Mouse (Mus musculus) induced T-regulatory cell, adult 2 months (primary cell): Measurements from ENCODE around the gene Barhl1.

ENCODE experiments used
- DNase-seq: peaks from one replicate; pipeline ENCODE4 v3.0.0-alpha.2; 2012; ENCODE audit warnings: low read depth

The Barhl1 gene

DNA sequence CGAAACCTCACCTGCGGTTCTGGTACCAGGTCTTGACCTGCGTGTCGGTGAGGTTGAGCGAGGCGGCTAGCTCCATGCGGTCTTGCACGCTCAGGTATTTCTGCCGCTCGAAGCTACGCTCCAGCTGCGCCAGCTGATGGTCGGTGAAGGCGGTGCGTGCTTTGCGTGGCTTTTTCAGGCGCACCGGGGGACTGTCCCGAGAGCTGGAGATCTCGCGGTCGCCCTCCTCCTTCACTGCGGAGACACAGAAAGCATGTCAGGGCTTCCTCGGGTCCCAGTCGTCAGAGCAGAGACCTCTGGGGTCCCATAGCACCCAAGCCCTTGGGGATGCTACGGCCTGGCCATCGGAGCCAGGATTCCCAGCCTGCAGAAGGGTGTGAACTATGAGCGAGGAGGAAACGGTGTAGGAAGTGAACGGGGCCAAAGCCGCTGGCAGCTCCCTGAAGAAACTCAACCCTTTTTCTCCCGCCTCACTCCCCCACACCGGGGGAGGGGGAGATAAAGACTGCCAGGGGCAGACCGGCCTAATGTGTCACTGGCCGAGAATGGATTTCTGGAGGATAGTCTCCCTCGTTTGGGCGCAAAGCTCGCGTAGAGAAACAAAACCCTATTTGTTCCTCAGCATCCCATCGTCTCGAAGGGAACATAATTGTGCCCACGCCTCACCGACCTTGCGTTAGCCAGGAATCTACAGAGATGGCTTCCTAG, 5.0 kb downstream of the Barhl1 start:
- no peak for DNase-seq

DNA sequence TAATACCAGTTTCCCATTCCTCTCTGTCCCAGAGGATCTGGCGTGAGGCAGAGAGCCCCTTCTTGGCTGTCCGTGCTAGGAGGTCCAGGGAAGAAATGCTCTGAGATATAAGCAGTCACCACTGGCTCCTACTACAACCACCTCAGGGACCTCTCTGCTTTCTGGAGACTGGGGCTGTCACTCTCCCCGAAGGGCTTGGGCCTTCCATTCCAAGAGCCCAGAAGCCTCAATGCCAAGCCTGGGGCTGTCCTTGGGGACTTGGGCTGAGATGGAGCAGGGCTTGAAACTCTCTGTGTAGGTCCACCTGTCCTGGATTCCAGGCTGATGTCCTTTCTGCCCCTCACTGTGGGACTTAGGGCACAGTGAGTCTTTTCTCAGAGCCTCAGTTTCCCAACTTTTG, 5.6 kb downstream of the Barhl1 start:
- no peak for DNase-seq

DNA sequence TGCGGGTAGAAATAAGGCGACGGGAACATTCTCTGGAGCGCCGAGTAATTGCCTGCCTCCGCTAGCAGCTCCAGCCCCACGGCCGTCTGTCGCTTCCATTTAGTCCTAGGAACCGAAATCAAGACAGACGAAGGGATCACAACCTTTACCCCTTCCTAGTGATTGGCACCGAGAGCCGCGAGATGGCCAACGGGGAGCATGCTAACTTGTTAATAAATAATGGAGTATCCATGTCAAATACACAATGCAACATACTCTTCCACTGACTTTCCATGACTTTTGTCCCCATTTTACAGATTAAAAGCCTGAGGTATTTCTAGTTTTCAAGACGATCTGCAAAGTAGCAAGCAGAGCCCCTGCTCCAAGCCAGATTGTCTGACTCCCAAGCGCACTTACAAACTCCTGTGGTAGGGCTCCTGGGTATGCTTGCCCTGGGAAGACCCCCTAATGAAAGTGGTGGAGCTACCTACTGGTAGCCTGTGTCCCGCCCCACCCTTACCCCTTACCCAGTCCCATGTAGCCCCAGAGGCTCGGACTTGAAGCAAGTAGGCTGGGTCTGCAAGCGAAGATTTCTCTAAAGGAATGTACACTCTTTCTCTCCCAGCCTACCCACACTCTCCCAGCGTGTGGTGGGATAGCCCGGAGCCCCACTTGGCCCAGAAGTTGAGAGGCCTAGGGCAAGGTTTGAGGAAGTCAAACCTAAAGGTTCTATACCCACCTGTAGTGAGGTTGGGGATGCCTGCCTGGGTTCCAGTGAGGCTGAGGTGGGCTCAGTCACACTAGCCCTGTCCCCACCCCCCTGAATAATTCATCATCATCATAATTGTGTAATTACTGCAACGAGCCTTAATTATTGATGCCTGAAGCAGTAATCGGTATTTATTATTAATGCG, 6.4 kb downstream of the Barhl1 start:
- no peak for DNase-seq

DNA sequence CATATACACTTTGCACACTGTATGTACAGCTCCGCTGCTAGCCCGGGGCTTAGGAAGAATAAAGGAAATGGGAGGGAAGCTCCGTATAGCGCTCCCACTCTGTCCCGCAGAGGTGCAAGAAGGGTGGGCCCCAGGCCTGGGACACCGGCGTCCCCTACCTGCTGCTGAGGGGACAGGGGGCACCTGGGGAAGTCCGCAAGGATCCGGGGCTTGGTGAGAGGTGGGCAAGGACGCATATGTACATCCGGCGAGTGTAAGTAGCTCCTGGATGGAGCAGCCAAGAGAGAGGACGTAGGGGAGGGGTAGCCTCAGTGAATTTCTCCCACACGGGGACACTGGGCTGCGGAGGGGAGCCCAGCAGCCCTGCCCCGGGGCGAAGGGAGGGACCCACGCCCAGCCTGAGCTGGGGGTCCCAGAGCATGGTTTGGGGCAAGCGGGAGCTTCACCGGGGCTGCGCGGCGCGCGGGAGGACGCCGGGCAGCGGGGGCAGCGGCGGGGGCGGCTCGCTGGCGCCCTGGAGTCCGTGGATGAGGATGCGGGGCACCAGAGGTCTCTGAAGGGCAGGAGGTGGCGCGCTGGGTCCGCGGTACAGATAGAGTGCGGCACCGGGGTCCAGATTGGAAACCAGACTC, 7.2 kb downstream of the Barhl1 start:
- no peak for DNase-seq

DNA sequence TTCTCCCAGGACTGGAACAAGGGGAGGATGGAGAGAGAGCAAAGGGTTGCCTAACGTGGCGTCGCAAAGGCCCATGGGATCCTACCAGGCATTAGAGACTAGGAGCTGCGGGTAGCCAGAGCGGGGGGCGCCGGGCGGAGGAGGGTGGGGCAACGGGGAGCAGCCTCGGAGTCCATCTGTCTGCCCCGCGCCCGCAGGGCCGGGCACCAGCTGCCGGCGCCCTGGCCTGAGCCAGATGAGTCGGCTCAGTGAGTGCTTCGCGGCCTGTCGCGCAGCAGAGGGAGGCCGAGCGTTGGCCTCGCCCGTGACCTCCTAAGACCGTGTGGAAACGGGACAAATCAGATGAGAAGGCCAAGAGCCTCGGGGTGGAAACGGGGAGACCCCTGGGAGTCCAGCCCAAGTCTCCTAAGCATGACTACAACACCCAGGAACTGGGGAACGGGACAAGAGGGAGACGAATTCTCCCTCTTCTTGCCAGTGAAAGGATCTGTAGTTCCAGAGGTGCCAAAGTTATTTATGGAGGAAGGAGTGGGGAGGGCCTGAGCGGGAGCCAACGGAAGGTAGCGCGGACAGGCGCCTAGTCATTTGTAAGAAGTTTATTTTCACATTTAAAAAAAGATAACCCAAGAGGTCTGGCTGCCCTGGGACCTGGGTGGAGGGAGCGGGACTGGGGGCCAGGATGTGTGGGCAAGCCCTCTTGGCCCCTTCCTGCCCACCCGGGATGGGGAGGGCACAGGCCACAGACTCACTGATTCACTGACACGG, 7.9 kb downstream of the Barhl1 start:
- DNase-seq, result no peak

DNA sequence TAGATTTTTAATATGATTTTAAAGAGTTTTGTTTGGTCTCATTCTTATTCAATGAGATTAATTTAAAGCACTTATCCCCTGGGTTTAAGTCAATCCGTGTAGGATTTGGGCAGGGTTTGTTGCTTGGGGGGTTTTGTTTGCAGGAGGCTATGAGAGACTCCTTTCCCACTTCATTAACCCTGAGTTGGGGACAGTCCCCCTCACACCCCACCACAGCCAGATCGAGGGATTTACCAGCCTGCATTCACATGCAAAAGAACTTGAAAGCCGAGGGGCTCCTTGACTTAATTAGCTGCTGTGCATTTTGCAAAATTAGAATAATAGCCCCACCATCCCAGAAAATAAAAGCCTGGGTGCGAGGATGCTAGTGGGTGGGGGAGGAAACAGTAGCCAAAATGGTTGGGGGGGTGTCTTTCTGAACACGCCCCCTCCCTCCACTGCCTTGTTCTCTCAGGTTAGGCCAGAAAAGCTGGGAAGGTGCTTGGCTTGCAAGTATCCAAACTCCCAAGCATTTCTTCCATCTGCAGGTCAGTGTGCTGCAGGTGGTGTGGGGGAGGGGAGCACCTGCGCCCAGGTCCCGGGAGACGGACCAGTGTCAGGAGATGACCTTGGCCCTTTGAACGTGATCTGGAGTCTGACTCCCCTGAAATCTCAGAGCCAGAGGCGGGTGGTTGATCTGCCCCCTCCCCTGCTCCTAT, 8.6 kb downstream of the Barhl1 start:
- DNase-seq, result no peak

DNA sequence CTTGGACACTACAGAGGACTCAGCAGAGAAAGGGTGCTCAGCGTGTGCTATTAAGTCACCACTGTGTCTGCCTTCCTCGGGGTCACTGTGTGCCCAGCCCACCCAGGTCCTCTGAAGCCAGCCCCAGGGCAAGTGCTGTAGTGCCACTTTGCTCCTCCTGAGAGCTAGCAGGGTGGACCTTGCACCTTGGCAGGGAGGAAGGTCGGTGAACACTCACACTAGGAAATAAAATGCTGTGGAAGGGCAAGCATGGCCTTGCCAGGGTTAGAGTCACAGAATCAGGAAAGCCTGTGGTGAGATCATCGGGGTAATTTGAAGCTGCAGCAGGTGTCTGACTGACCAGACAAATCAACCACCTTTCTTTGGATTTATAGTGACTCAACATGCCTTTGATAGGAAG, 10.9 kb downstream of the Barhl1 start:
- no peak for DNase-seq

DNA sequence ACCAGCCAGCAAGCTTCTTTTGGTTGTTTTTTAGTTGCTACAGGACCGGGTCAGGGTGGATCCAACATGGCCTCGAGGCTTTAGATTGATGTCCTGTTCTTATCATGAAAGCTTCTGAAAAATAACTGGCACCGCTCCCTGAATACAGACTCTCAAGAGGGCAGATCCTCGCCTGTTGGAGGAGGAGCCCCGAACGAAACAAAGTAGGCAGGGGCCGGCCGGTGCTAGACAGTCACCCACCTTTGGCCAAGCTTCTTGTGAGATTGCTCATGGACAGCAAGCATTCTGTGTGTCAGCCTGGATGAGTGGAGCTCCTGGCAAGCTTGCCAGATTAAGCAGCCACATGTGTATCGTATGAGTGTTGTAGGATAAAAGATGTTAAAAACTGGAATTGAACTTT, 11.7 kb downstream of the Barhl1 start:
- DNase-seq, result no peak

DNA sequence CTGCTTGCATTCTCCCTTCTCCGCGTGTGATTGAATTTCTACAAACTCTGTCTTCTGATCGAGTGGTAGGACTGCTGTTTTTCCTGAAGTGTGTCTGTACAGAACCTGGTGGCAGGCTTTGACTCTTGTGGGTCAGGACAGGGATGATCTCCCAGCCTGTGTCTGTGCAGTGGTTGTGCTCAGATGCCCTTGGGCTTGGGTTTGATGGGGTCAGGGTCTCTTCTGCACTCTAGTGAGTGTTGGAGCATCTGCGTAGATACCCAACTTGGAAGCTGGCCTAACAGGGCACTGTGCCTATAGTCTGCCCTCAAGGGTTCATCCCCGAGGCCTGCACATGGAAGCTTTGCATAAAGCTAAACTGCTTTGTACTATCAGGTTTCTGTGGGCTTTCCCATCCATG, 12.6 kb downstream of the Barhl1 start:
- no peak for DNase-seq

DNA sequence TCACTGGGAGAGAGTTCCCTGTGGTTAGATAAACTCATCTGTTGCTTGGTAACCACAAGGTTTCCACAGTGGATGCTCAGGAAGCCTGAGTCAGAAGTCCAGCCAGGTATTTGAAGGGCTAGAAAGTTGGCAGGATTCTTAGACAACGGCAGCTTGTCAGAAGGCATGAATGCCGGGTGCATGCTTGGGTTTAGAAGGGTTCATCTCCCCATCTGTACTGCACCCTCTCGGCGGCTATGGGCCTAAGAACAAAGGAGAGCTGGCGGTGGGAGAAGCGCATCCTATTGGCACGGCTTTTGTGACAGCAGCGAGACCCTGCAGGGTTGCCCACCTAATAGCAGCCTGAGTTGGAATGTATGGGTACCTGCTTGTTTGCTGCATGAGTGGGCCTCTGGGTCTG, 14.2 kb downstream of the Barhl1 start:
- no peak for DNase-seq

DNA sequence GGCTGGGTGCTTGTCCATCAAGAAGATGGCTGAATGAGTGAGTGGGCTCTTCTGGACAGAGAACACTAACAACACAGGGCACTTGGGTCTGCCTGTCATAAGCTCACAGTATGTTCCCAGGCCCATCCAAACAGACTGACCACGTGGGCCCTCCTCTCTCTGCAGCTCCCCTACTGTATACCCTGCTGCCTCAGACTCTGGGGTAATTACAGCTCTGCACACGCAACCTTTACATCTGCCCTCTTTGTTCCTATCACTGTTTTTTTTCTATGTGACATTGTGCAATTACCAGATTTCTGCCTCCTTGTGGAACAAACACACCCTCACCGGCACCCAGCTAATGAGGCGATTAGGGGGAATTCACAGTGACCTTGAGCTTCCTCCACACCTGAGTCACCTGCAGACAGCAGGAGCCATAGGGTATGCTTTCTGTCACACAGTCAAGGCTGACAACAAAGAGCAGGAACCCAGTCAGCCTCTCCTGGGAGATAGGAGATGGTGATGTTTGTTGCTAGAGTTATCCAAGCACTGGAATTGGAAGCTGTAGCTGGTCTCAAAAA, 19.0 kb downstream of the Barhl1 start:
- DNase-seq, result no peak

DNA sequence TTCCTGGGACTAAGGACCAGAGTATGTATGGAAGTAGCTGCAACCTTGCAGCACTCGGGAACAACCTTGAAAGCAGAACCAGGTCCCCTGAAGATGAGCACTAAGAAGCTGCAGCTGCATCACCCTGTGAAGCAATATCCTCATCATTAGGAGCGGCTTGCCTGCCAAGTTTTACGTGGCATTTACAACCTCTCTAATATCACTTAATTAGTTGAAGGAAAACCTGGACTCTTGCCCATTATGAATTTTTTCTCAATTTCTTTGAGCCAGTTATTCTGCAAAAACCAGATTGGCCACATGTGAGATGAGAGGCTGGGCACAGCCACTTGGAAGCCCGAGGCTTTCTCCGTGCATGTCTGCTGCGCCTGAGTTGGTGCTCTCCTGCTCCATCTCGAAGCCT, 20.6 kb downstream of the Barhl1 start:
- no peak for DNase-seq

DNA sequence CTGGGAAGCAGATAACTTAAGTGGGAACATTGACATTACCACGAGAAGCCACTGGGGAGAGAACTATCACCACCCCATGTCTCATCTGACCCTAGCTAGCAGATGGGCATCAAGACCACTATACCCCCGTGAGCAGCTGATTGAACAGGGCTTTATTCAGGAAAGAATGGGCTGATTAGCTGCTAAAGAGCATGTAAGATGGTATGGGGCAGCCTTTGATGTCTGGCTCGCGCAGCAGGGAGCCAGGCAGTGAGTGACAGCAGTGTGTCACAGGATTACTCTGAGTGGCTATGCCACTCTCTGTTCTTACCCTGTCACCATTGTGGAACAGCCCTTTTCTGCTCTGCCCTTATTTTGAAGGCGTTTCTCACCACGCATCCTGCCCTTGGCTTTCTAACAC, 22.9 kb downstream of the Barhl1 start:
- DNase-seq, result no peak

DNA sequence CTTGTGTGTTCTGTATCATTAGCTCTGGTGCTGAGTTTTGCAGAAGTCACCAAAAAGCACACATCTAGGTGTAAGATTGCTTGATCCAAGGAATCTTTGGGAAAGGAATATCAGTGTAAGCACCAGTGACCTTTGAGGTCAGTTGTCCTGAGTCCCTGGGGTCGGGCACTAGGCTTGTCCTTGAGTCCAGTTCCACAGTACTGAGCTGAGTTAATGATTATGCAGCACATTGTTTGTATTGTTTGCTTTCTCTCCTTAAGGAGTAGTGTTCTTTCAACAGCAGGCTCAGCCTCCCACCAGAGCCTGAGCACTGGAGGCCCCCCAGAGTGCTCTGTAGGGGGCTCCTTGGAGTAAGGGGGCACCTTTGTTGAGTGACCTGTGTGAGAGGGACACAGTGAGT, 23.7 kb downstream of the Barhl1 start:
- no peak for DNase-seq

DNA sequence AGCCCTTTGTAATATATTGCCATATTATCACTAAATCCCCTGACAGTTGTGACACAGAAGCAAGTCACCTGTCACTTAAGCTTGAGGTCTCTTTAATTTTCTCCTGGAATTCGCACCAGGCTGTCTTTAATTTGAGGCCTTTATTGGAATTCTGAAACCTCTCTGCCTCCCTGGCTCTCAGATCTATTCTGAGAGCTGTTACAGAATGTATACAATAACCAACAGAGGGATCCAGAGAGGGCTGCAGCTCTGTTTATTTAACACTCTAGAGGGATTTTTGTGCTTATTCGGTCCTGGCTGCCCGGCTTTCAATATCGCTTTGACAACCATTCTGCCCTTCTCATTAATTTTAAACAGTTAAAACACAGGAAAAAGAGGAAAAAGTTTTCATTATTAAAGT, 31.6 kb downstream of the Barhl1 start:
- DNase-seq, result no peak

DNA sequence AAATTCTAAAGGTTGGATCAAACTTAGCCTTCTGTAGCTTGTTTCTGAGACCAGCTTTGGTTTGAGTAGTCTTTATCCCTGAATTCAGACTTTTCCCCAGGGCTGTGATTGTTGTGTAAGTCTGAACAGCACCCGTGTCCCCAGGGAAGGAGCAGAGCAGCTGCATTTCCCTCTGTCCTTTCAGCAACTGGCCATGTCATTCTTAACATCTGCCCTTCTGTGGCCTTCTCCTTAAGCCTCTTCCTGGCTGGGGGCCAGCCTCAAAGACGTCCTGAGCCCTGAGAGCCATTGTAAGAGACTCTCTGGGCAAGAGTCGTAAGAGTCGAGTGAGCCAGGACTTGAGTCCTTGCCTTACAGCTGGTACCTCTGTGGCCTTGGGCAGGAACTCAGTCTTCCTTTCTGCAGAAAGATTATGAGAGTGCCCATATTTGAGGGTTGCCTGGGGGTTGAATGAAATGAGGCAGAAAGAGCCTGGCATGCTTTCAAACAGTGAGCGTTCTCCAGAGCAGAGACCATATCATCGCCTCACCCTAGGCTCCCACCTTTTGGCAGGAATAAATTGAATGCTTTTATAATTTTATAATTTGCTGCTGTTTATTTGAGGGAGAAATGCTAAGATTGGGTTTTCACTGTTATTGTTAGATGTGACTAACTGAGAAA, 33.5 kb downstream of the Barhl1 start:
- no peak for DNase-seq

DNA sequence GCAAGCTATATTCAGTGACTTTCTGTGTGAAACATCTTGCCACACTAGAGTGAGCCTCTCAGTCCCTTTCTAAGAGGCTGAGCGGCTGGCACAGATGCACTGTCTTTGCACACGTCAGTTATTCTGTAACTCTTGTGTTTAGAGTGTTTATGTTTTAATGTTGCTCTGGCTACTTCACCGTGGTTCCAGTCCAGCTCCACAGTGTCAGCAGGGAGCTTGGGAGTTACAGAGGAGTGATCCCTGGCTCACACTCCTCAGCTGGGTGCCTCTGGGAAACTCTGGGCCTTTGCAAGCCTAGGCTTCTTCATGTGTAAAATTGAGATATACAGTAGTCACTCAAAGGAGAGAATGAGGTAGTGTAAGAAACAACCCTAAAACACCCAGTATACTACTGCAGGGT, 34.4 kb downstream of the Barhl1 start:
- DNase-seq, result no peak

DNA sequence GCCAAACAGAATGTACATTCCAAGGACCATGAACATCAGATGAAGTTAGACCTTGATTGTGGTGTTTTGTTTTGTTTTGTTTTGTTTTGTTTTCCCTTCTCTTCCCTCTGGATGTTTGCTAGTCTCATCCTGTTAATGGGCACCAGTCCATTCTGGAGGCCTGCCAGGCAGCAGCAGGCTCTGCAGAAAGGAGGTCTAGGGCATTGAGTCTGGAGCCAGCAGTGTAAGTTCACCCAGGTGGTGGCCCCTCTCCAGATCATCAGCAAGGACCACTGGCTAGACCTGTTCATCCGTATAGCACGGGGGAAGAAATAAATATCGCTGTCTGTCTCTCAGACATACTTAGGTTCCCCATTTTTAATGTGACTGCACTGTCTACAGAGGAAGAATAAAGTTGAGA, 35.2 kb downstream of the Barhl1 start:
- DNase-seq, result no peak

DNA sequence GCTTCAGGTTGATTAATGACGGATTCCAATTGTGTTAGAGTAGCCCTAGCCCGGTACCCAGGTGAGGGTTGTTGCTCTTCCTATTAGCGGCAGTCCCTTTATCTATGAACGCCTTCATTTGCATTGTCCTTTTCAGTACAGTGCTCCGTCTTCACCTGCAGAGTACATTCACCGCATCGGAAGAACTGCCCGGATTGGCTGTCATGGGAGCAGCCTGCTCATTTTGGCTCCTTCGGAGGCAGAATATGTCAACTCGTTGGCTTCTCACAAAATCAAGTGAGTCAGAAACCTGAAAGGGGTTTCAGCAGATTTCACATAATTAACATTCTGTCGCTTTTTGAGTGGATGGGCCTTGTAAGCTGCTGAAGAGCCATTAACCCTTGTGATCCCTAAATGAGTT, 40.9 kb downstream of the Barhl1 start:
- DNase-seq, result no peak

DNA sequence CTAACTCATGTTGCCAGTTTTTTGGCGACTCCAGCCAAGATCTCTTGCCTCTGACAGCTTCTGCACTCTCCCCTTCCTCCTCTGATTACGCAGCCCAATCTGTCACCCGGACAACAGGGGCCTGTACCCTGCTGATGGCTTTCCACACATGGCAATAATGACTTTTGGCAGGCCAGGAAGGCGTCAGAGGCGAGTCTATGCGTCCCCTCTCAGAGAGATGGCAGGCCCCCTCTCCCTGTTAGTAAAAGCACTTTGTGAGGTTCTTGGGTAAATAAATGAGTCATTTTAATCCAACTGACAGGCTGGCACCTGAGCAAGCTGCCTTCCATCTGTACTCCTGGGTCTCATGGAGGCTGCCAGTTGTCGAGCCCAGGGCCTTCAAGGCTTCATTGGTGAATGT, 49.0 kb downstream of the Barhl1 start:
- DNase-seq, result no peak

DNA sequence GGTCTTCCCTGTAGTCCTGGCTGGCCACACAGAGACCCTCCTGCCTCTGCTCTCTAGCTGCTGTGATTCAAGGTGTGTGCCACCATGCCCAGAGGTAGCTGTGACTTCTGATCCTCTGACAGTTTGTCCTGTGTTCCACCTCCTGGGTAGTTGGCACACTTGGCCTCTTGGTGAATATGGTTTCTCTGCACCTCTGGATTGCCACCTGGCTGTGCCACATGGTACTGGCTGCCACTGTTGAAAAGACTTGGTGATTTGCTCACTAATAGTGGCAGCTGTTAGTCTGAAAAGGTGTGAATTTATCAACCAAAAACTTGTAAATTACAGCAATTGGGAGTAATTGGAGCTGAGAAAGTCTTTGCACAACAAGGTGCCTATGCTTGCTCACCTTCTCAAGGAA, 52.6 kb downstream of the Barhl1 start:
- DNase-seq, result peak; percentile 32
